Mouse (Mus musculus) layer of hippocampus, adult 2 months (tissue): ENCODE measurements around the gene Slc12a9. TPM values are rescaled to one million over a fixed set of nuclear protein-coding genes. Genes with fewer than 3 reads are reported as not detected.
A peak's percentile ranks its signal among the peaks of the same experiment; 100 is the strongest.

Source experiments
- DNase-seq, 2 experiments: peaks; one replicate each; pipeline ENCODE4 v3.0.0; 2022; ENCODE audit warnings: low spot score in 2 of 2
- H3K27ac ChIP-seq: fragments of 200-600 bp; 2 replicates; pipeline ENCODE4 v1.8.1; 2022
- H3K4me3 ChIP-seq: fragments of 200-600 bp; 2 replicates; pipeline ENCODE4 v1.8.1; 2022; ENCODE audit warnings: mild to moderate bottlenecking
- CTCF ChIP-seq: fragments of 200-600 bp; conservative IDR thresholded peaks from 2 replicates; pipeline ENCODE4 v1.8.1; 2022; ENCODE audit warnings: antibody characterized with exemption, mild to moderate bottlenecking, moderate library complexity
- total RNA-seq, 2 experiments: library from RNA; stranded (reverse); gene quantifications; 2 replicates each; pipeline ENCODE4 v1.2.3; 2021

Slc12a9 gene
- total RNA-seq, 2 experiments from 2014 or later, result 27.9 to 28.4 TPM

- DNase-seq, result no peak
- TF ChIP-seq CTCF, result no peak
- Histone ChIP-seq H3K27ac (no peak overlapping the region), H3K4me3 (peak overlapping the region; percentile 10; the same call in 1 of the 2 replicates)
Measured at GRCm38 (mm10) chr5:137352011-137352975, 18.9 kb upstream of the Slc12a9 start.

DNA sequence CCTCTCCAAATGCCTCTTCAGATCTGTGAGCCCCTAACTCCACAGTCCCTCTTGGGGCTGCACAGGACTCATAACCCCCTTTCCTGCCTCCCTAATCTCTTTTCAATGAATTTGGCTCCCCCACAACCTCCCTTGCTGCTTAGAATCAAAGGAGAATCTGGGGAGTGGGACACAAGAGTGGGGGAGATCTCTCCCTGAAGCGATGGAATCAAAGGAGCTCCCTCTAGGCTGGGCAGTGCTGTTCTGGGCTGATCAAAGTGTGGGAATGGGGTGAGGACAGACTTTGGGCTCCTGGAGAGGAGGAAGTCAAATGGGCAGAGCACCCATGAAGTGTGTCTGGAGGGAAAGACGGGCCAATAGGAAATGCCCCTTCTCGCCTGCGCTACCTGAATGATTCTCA is 18.0 kb upstream of the Slc12a9 start:
- DNase-seq, result no peak
- Histone ChIP-seq H3K27ac (peak overlapping the region; percentile 76; the same call in 1 of the 2 replicates), H3K4me3 (peak overlapping the region; percentile 64)
- TF ChIP-seq CTCF, result no peak

DNA sequence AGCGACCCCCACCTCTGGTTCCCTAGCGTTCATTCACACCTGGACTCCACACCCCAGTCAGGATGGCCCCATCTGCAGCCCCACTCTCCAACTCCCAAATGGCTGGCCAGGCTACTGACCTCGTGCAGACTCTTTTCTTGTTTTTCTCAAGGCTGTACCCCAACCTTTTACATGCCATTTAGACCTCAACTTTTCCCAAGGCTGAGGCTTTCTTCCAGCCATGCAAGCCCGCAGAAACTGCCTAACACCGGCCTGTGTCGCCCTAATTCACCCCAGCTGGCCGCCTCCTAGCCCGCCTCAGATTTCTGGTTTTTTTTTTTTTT is 17.6 kb upstream of the Slc12a9 start:
- Histone ChIP-seq H3K27ac (peak overlapping the region; percentile 76; the same call in 1 of the 2 replicates), H3K4me3 (peak overlapping the region; percentile 64)
- no peak for TF ChIP-seq CTCF
- DNase-seq, result no peak

- no peak for DNase-seq
- Histone ChIP-seq H3K4me3 (peak overlapping the region; percentile 64), H3K27ac (peak overlapping the region; percentile 76)
- TF ChIP-seq CTCF, result no peak
Measured at GRCm38 (mm10) chr5:137350205-137351057, 17.0 kb upstream of the Slc12a9 start.

DNA sequence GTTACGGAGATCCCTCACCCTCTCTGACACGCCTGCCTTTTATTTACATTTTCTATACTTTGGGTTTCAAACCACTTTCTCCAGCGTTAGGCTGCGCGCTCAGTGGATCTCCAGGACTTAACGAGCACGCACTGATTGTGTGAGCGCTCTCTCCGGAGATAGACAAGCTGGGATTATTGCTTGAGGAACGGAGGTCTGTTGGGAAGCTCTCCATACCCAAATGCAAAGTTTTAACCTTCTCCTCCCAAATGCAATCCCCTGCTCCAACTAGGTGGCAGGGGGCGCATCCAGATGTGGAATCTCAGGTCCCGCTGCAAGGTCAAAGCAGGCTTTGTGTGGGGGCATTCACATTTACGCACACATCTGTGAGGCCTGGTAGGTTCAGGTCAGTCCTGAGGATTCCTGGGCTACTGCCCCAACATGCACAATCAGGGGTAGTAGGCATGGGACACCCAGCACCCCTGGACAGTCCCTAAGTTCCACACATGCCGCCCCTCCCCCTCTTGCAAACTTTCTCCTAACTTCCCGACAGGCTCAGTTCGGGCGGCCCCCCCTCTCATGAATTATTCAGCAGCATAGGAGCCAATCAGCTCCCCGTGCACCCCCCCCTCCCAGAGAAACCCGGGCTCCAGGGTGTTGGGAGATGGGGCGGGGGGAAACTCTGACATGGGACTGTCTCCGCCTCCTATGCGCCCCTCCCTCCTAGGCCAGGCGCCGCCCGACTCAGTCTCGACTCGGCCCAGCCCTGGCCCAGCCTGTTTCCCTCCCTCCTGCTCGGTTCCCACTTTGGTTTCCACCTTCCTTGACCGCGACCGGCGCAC is 16.2 kb upstream of the Slc12a9 start, which contains the start of gene Ephb4:
Ephb4 (plus strand) TSS at position 726 of the 821 bp plus-strand sequence.
- H3K4me3 ChIP-seq, result peak within 1 kb of the TSS; percentile 64
- peak within 1 kb of the TSS; percentile 76 for H3K27ac ChIP-seq
- peak; percentile 53 to 67 for DNase-seq
- TF ChIP-seq CTCF, result 0 out of 2 replicates have a peak, but pooled peaks have one; percentile 19

- peak overlapping the region; percentile 65; the same call in 1 of the 2 replicates for H3K27ac ChIP-seq
- peak overlapping the region; percentile 64 for H3K4me3 ChIP-seq
- no peak for TF ChIP-seq CTCF
- no peak for DNase-seq
Measured at GRCm38 (mm10) chr5:137348482-137349383, 15.3 kb upstream of the Slc12a9 start.

DNA sequence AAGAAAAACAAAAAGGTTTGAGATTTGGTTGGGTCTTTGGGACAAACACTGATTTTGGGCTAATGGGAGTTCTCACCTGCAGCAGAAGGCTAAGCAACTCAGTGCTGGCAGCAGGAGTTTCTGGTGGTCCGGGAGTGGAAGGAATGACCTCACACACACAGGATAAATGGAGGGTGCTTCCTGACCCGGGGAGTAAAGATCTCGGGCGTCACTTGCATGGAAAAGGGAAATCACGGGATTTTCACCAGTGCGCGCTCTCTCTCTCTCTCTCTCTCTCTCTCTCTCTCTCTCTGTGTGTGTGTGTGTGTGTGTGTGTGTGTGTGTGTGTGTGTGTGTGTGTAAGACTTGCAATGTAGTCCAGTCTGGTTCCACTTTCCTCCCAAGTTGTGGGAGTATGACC is 14.5 kb upstream of the Slc12a9 start:
- no peak for TF ChIP-seq CTCF
- Histone ChIP-seq H3K4me3 (no peak overlapping the region), H3K27ac (no peak overlapping the region)
- DNase-seq, result no peak

- H3K27ac ChIP-seq, result no peak overlapping the region
- DNase-seq, result no peak
- TF ChIP-seq CTCF, result no peak
- no peak overlapping the region for H3K4me3 ChIP-seq
Measured at GRCm38 (mm10) chr5:137346983-137347382, 13.6 kb upstream of the Slc12a9 start.

- no peak for TF ChIP-seq CTCF
- Histone ChIP-seq H3K4me3 (no peak overlapping the region), H3K27ac (no peak overlapping the region)
- no peak for DNase-seq
Measured at GRCm38 (mm10) chr5:137346388-137346787, 13.0 kb upstream of the Slc12a9 start.

- no peak for DNase-seq
- H3K27ac ChIP-seq, result no peak overlapping the region
- TF ChIP-seq CTCF, result no peak
- no peak overlapping the region for H3K4me3 ChIP-seq
Measured at GRCm38 (mm10) chr5:137345821-137346220, 12.4 kb upstream of the Slc12a9 start.

DNA sequence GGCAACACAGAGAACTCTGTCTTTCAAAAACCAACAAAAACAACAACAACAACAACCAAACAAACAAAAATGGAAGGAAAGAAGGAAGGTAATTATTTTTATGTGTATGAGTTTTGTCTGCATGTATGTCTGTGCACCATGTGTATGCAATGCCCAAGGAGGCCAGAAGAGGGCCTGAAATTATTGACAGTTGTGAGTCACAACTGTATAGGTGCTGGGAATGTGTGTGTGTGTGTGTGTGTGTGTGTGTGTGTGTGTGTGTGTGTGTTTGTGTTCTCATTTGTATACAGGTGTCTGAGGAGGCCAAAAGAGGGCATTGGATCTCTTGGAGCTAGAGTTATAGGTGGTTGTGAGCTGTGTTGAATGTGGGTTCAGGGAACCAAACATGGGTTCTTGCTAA is 10.5 kb upstream of the Slc12a9 start:
- Histone ChIP-seq H3K4me3 (no peak overlapping the region), H3K27ac (no peak overlapping the region)
- 0 out of 2 replicates have a peak, but pooled peaks have one; percentile 6 for TF ChIP-seq CTCF
- DNase-seq, result no peak
